Mouse (Mus musculus) forebrain, embryonic 10.5 days (tissue): ENCODE measurements around the gene Cd6. TPM values are rescaled to one million over a fixed set of nuclear protein-coding genes. Genes with fewer than 3 reads are reported as not detected.

ENCODE experiments used
- DNase-seq: peaks from one replicate; pipeline ENCODE4 v3.0.0-alpha.2; 2017; ENCODE audit warnings: low spot score; ENCODE audit errors: extremely low spot score
- H3K27ac ChIP-seq: fragments of 300-500 bp; sonication (generic); 2 replicates; pipeline ENCODE4 v1.5.1; 2016; ENCODE audit warnings: mild to moderate bottlenecking
- H3K27me3 ChIP-seq: fragments of 300-500 bp; sonication (generic); 2 replicates; pipeline ENCODE4 v1.6.1; 2016; ENCODE audit warnings: mild to moderate bottlenecking; ENCODE audit not compliant: poor library complexity, severe bottlenecking
- H3K36me3 ChIP-seq: fragments of 300-500 bp; sonication (generic); replicated peaks from 2 replicates; pipeline ENCODE4 v1.6.1; 2016; ENCODE audit warnings: mild to moderate bottlenecking, moderate library complexity
- H3K4me1 ChIP-seq: fragments of 300-500 bp; sonication (generic); 2 replicates; pipeline ENCODE4 v1.6.1; 2016
- H3K4me3 ChIP-seq: fragments of 300-500 bp; sonication (generic); 2 replicates; pipeline ENCODE4 v1.5.1; 2016; ENCODE audit warnings: mild to moderate bottlenecking, moderate library complexity
- H3K9me3 ChIP-seq: fragments of 300-500 bp; sonication (generic); 2 replicates; pipeline ENCODE4 v1.6.1; 2016; ENCODE audit warnings: mild to moderate bottlenecking, moderate library complexity
- WGBS: fragments of 180-500 bp; shearing (Covaris S2); methylation state at CpG from one replicate; pipeline ENCODE4 v1.1.7; 2016; 5-methylcytosine and 5-hydroxymethylcytosine counted together
- polyA plus RNA-seq: library from polyadenylated mRNA; unstranded; fragments of >200 nt; fragmentation: Nextera tagmentation; extraction: Ambion mirVana; gene quantifications from 2 replicates; pipeline ENCODE4 v1.2.1, GENCODE M21; 2016

Cd6 gene
- polyA plus RNA-seq, 1 experiment from 2014 or later: not detected

GRCm38 (mm10) chr19:10763381-10764031 lies 66.4 kb downstream of the Cd6 start:
- DNase-seq: no peak
- no peak overlapping the region for H3K27ac ChIP-seq
- H3K36me3 ChIP-seq: no peaks in the 10 kb centered on the region
- no peak overlapping the region for H3K4me3 ChIP-seq
- 89% methylated on average over 21 of the region's 21 CpGs for WGBS
- no peaks in the 10 kb centered on the region for H3K27me3 ChIP-seq
- no peaks in the 10 kb centered on the region for H3K9me3 ChIP-seq
- peaks cover under 1% of the 10 kb centered on the region; the same call in 1 of the 2 replicates for H3K4me1 ChIP-seq

- no peak for DNase-seq
- H3K4me3 ChIP-seq: no peak overlapping the region
- H3K27ac ChIP-seq: no peak overlapping the region
- H3K9me3 ChIP-seq: no peaks in the 10 kb centered on the region
- no peaks in the 10 kb centered on the region for H3K36me3 ChIP-seq
- no peaks in the 10 kb centered on the region; the same call in 1 of the 2 replicates for H3K4me1 ChIP-seq
- 92% methylated on average over 6 of the region's 6 CpGs for WGBS
- H3K27me3 ChIP-seq: no peaks in the 10 kb centered on the region
Observed at GRCm38 (mm10) chr19:10762468-10762867, 67.4 kb downstream of the Cd6 start.

- Histone ChIP-seq H3K27ac (no peak overlapping the region), H3K36me3 (no peaks in the 10 kb centered on the region), H3K4me3 (no peak overlapping the region), H3K4me1 (no peaks in the 10 kb centered on the region; the same call in 1 of the 2 replicates), H3K27me3 (no peaks in the 10 kb centered on the region), H3K9me3 (no peaks in the 10 kb centered on the region)
- 88% methylated on average over 8 of the region's 8 CpGs for whole genome bisulfite sequencing
- DNase-seq: no peak
Observed at GRCm38 (mm10) chr19:10761794-10762415, 68.0 kb downstream of the Cd6 start.

- 89% methylated on average over 9 of the region's 9 CpGs for WGBS
- Histone ChIP-seq H3K36me3 (no peaks in the 10 kb centered on the region), H3K27me3 (no peaks in the 10 kb centered on the region), H3K4me3 (no peak overlapping the region), H3K4me1 (no peaks in the 10 kb centered on the region; the same call in 1 of the 2 replicates), H3K27ac (no peak overlapping the region), H3K9me3 (no peaks in the 10 kb centered on the region)
- DNase-seq: no peak
Observed at GRCm38 (mm10) chr19:10759983-10760831, 69.7 kb downstream of the Cd6 start.

- DNase-seq: no peak
- Histone ChIP-seq H3K4me3 (no peak overlapping the region), H3K27me3 (no peaks in the 10 kb centered on the region), H3K4me1 (no peaks in the 10 kb centered on the region; the same call in 1 of the 2 replicates), H3K36me3 (no peaks in the 10 kb centered on the region), H3K9me3 (no peaks in the 10 kb centered on the region), H3K27ac (no peak overlapping the region)
Observed at GRCm38 (mm10) chr19:10759525-10759924, 70.3 kb downstream of the Cd6 start.

- H3K27ac ChIP-seq: no peak overlapping the region
- WGBS: 79% methylated on average over 6 of the region's 6 CpGs
- H3K4me3 ChIP-seq: no peak overlapping the region
- DNase-seq: no peak
- no peaks in the 10 kb centered on the region for H3K36me3 ChIP-seq
- H3K9me3 ChIP-seq: no peaks in the 10 kb centered on the region
- H3K4me1 ChIP-seq: no peaks in the 10 kb centered on the region; the same call in 1 of the 2 replicates
- no peaks in the 10 kb centered on the region for H3K27me3 ChIP-seq
Observed at GRCm38 (mm10) chr19:10758708-10759107, 71.2 kb downstream of the Cd6 start.

GRCm38 (mm10) chr19:10757526-10757925 lies 72.3 kb downstream of the Cd6 start:
- H3K4me1 ChIP-seq: no peaks in the 10 kb centered on the region; the same call in 1 of the 2 replicates
- H3K9me3 ChIP-seq: no peaks in the 10 kb centered on the region
- no peak overlapping the region for H3K4me3 ChIP-seq
- no peak for DNase-seq
- no peaks in the 10 kb centered on the region for H3K27me3 ChIP-seq
- H3K36me3 ChIP-seq: no peaks in the 10 kb centered on the region
- WGBS: 90% methylated on average over 2 of the region's 2 CpGs
- H3K27ac ChIP-seq: no peak overlapping the region

GRCm38 (mm10) chr19:10757125-10757524 lies 72.7 kb downstream of the Cd6 start:
- H3K4me1 ChIP-seq: no peaks in the 10 kb centered on the region; the same call in 1 of the 2 replicates
- H3K9me3 ChIP-seq: no peaks in the 10 kb centered on the region
- H3K27ac ChIP-seq: no peak overlapping the region
- H3K36me3 ChIP-seq: no peaks in the 10 kb centered on the region
- H3K4me3 ChIP-seq: no peak overlapping the region
- DNase-seq: no peak
- no peaks in the 10 kb centered on the region for H3K27me3 ChIP-seq

GRCm38 (mm10) chr19:10752646-10753045 lies 77.2 kb downstream of the Cd6 start:
- no peak for DNase-seq

GRCm38 (mm10) chr19:10752106-10752505 lies 77.8 kb downstream of the Cd6 start:
- H3K9me3 ChIP-seq: no peaks in the 10 kb centered on the region
- H3K27me3 ChIP-seq: no peaks in the 10 kb centered on the region
- 90% methylated on average over 6 of the region's 6 CpGs for WGBS
- DNase-seq: no peak
- no peak overlapping the region for H3K27ac ChIP-seq
- no peak overlapping the region for H3K4me3 ChIP-seq
- H3K36me3 ChIP-seq: no peaks in the 10 kb centered on the region
- peaks cover 9% of the 10 kb centered on the region for H3K4me1 ChIP-seq

More at GRCm38 (mm10) chr19:10752646-10753045, 77.2 kb downstream of the Cd6 start:
- WGBS: 94% methylated on average over 5 of the region's 5 CpGs
- Histone ChIP-seq H3K9me3 (no peaks in the 10 kb centered on the region), H3K4me1 (peaks cover 9% of the 10 kb centered on the region), H3K36me3 (no peaks in the 10 kb centered on the region), H3K4me3 (no peak overlapping the region), H3K27ac (no peak overlapping the region), H3K27me3 (no peaks in the 10 kb centered on the region)

- H3K27ac ChIP-seq: no peak overlapping the region
- no peak overlapping the region for H3K4me3 ChIP-seq
- peaks cover 9% of the 10 kb centered on the region for H3K4me1 ChIP-seq
- H3K9me3 ChIP-seq: no peaks in the 10 kb centered on the region
- no peaks in the 10 kb centered on the region for H3K36me3 ChIP-seq
- no peaks in the 10 kb centered on the region for H3K27me3 ChIP-seq
- 91% methylated on average over 1 of the region's 1 CpGs for WGBS
- DNase-seq: no peak
Observed at GRCm38 (mm10) chr19:10751607-10752006, 78.3 kb downstream of the Cd6 start.

GRCm38 (mm10) chr19:10750161-10750560 lies 79.7 kb downstream of the Cd6 start:
- Histone ChIP-seq H3K9me3 (no peaks in the 10 kb centered on the region), H3K27ac (no peak overlapping the region), H3K4me1 (peaks cover 9% of the 10 kb centered on the region), H3K27me3 (no peaks in the 10 kb centered on the region), H3K4me3 (no peak overlapping the region), H3K36me3 (no peaks in the 10 kb centered on the region)
- 88% methylated on average over 6 of the region's 6 CpGs for WGBS
- DNase-seq: no peak

- no peak for DNase-seq
- 90% methylated on average over 6 of the region's 6 CpGs for WGBS
- Histone ChIP-seq H3K27ac (no peak overlapping the region), H3K9me3 (no peaks in the 10 kb centered on the region), H3K36me3 (no peaks in the 10 kb centered on the region), H3K27me3 (no peaks in the 10 kb centered on the region), H3K4me3 (no peak overlapping the region), H3K4me1 (peaks cover 9% of the 10 kb centered on the region)
Observed at GRCm38 (mm10) chr19:10749295-10749694, 80.6 kb downstream of the Cd6 start.
